Mouse (Mus musculus) gastrocnemius, postnatal 25 days (tissue): Measurements from ENCODE around the gene Etv2. TPM values are rescaled to one million over a fixed set of nuclear protein-coding genes. Genes with fewer than 3 reads are reported as not detected.
A peak's percentile ranks its signal among the peaks of the same experiment; 100 is the strongest.

Experiments
- DNase-seq: peaks from one replicate; pipeline ENCODE4 v3.0.0; 2022
- long read RNA-seq, 2 experiments: library from polyadenylated mRNA; stranded (forward); transcript quantifications; one replicate each; pipeline ENCODE4 v2.0.0; 2021
- total RNA-seq, 2 experiments: library from RNA; stranded (reverse); gene quantifications; 1 replicate in 1 of 2; 2 replicates in 1 of 2; pipeline ENCODE4 v1.2.3; 2021

Etv2 gene
- not detected for total RNA-seq
- long read RNA-seq, experiment 1, result 0 reads
- long read RNA-seq, experiment 2, result 0 reads

DNA sequence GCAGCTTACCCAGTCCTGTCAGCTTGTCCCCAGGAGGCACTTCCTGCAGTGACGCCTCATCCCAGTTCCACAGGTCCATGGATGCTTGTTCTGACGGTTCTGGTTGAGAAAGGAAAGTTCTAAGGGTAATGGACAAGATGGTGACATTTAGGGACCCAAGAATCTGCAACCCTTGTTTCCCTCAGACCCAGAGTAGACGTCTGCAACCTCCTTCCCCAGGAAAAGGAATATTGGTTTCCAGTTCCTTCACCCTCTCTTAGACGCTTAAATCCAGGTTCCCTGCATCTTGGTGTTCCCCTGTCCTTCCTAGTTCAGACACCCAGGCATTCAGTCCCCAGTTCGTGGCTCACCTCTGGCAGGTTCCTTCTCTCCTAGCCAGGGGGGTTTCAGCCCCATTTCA is at the start of gene Etv2:
TSS of gene Etv2 (minus strand) at position 101 of the 400 bp plus-strand sequence.
- no peak for DNase-seq

- no peak for DNase-seq
These were observed 47.8 kb upstream of the Etv2 start for GRCm38 (mm10) chr7:30683425-30683824.

DNA sequence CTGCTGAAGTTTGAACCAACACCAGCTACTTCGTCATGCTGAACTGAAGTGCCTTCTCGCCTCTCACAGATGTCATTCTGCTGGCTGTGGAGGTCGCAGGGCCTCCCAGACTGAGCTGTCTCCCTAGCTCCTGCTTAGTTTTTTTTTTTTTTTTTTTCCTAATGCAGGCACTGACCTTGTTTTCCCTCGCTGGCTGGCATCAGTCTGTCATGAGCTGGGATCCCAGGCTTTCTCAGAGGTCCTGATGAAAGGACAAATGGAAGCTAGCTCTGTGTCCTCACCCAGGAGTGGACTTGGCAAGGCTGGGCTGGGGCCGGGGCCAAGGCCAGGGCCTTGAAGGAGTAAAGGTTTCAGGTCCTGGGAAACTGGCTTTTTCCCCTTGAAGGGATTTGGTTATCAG is 46.2 kb upstream of the Etv2 start:
- DNase-seq, result no peak

DNA sequence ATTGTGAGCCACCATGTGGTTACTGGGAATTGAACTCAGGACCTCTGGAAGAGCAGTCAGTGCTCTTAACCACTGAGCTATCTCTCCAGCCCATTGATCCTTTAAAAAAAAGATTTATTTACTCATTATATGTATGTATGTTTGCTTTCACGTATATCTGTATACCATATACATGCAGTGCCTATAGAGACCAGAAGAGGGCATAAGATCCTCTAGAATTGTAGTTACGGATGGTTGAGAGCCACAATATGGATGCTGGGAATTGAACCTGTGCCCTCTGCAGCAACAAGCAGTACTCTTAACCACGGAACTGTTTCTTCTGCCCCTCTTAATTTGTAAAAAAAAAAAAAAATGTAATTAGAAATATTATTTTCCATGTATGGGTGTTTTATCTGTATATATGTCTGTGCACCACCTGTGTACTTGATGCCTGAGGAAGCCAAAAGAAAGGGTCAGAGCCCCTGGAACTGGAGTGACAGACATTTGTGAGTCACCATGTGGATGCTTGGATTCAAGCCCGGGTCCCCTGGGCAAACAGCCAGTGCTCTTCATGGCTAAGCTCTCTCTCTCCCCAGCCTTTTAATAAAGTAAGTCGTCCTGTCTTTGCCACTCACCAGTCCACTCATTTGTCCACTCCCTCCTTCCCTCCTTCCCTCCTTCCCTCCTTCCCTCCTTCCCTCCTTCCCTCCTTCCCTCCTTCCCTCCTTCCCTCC is 42.8 kb upstream of the Etv2 start:
- no peak for DNase-seq

DNA sequence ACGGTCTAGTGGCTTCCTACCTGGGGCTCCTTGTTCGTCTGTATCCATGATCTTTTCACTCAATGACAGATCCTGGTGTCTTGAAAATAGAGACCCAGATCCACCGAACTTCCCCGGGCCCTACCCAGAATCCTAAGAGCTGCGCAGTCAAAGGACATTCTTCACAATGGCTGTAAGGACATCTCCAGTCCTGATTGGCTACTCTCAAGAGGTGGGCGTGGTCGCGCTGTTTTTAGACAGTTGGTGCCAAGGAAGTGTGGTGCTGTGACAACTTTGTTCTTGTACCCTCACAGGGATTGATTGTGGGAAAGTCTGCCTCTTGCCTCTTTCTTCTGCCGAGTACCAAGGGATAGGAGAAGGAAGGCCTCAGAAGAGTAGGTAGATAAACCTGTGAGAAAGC is 35.8 kb upstream of the Etv2 start, which contains the start of gene Pmis2:
TSS of gene Pmis2 (minus strand) at position 126 of the 400 bp plus-strand sequence.
- DNase-seq, result no peak

DNA sequence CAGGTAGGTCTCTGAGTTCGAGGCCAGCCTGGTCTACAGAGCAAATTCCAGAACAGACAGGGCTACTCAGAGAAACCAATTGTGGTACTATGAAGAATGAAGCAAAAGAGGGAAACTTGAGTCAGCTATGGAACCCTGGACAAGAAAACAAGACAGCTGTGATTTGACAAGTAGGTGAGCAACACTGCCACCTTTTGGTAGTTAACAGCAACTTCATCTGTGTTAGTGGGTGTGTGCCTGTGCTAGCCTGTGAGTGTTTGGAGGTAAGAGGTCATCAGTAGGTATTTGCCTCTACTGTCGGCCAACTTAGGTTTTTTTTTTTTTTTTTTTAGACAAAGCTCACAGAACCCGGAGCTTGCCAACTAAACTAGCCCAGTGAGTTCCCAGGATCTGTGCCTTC is 33.6 kb upstream of the Etv2 start:
- no peak for DNase-seq

DNA sequence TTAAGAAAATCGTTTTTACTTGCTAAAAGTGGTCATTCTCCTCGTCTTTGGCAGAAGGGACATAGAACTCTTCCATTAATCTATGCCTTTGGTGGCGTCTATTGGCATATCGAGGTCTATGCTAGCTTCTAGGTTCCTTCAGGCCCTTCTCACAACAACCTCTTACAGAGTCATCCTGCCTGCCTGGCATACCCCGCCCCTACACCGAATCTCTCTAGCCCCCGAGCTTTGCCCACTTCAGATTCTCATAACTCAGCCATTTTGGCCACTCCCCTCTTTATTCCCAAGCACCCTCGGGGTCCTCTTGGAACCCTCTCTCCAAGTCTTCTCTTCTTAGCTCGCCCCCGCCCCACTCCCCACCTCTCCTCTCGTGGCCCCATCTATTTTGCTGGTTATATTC is 29.7 kb upstream of the Etv2 start:
- DNase-seq, result no peak

DNA sequence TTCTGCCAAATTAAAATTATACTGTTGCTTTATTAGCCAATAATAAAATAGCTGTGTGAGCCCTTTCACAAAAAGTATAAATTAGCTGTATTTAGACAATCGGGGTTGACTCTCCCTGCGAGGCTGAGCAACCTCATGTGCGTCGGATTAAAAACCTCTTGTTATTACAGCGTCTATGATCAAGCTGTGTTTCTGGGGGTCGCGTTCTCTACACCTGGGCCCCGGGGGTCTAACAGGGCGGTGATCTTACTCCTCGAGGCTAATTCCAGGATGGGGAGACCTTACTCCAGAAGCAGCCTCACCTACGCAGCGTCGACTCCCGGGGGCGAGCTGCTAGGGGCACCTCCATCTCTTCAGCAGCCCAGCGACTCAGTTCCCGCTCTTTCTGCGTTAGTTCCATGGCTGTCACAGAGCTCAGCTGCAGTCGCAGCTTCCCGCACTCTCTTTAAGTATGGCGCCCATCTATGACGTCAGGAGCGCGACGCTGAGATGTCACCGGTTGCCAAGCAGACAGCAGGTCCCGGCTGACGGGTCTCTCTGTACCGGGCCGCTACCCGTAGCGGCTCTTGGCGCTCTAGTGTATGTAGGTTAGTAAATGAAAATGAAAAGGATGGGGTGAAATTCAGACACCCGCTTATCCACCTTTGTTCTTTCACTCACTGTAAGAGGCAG is 29.0 kb upstream of the Etv2 start, which contains the start of gene Haus5:
TSS of gene Haus5 (minus strand) at position 466 of the 672 bp plus-strand sequence.
- DNase-seq, result peak; percentile 79

DNA sequence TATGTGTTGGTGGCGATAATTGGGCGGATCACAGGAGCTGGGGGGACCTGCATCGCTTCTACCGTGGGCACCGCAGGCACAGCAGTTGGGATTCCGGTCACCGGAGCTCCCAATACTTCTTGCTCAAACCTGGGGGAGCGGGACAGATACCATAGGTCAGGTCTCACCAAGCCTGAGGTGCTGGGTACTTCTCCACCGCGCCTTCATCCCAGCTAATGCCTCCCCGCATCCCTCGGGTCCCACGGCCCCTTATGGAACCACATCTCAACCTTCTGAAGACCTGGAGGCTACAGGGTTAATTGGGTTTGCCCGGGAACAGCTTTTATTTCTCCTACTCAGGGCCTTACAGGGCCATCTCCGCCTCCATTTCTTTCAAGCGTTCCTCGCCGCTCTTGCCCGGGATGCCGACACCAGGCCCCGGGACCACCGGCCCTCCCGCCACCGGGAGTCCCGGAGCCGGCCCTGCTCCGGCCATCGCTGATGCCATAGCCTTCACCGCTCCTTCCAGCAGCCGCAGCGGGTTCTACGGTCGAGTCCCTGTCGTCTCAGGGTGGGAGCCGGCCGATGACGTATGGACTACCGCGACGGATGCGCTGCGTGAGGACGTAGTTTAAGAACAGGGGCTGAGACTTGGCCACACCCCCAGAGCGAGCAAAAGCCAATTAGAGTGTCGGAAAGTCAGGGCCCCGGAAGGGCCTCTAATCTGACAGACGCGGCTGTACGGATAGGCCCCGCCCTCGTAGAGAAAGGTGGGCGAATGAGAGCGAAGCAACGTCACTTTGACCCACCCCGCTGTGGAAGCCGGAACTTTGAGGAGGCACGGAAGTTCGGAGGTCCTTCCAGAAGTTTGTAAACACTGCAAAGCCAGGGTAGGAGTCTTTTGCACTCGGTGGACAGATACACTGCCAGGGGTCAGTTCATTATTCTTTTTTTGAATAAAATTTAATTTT is 14.2 kb upstream of the Etv2 start, which contains the start of gene Rbm42:
TSS of gene Rbm42 (minus strand) at position 727 of the 950 bp plus-strand sequence.
- peak; percentile 98 for DNase-seq

GRCm38 (mm10) chr7:30639083-30639482 is 3.4 kb upstream of the Etv2 start:
- no peak for DNase-seq

- no peak for DNase-seq
These were observed 743 bp upstream of the Etv2 start for GRCm38 (mm10) chr7:30636395-30636794.

DNA sequence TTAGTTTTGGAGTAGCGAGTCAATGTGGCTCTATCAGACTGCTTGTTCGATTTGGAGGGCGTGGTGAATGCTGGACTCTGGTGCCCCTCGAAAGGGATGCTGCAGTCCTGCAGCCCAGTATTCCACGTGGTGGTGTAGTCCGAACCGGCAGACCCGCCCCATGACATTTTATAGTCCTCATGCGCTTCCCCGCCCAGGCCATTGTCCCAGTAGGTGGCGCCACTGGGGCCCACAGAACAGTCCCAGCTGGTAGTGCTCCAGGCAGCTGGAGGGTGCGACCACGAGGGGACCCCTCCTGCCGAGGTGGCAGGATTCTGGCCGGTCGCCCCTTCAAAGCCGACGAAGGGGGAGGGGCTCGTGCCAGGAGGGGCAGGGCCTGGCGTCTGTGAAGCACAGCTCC is 1.0 kb downstream of the Etv2 start:
- no peak for DNase-seq

DNA sequence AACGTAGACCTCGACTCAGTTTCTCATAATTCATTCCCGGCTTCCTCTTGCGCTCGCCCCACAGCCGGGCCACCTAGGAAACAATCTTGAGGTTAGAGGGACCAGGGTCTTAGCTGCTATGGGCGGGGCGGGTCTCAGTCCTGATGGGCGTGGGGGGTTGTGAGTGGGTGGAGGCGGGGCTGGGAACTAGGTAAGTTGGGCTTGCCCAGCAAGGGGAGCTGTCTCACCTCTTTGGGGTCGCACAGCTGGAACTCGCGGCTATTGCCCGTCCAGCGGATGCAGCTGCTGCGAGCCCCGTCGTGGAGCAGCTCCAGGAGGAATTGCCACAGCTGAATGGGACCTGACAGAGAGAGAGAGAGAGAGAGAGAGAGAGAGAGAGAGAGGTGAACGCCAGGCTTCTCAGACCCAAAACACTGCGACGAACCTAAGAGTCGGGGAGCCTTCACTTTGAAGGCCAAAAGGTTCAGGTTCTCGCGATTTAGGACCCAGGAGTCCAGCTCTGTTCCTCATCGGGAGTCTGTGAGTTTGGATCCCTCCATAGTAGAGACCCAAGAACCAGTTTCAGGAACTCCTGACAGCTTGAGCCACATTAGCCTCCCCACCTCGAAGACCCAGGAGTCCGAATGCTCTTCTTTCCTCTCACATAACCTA is 1.8 kb downstream of the Etv2 start:
- DNase-seq, result no peak

DNA sequence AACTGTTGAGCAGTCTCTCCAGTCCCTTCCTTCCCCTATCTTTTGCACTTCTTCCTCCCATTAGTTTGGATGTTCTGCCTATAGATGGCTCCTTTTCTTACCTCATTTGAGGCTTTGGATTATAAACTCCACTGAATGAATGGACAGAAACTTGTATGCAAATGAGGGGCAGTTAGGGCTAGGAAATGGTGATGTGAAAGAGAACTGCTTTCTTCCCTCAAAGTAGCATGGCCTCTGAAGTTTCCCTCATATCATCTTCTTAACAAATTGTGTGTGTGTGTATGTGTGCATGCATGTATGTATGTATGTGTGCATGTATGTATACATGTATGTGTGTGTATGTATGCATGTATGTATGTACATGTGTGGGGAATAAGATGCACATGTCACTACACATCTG is 6.6 kb downstream of the Etv2 start:
- DNase-seq, result no peak

DNA sequence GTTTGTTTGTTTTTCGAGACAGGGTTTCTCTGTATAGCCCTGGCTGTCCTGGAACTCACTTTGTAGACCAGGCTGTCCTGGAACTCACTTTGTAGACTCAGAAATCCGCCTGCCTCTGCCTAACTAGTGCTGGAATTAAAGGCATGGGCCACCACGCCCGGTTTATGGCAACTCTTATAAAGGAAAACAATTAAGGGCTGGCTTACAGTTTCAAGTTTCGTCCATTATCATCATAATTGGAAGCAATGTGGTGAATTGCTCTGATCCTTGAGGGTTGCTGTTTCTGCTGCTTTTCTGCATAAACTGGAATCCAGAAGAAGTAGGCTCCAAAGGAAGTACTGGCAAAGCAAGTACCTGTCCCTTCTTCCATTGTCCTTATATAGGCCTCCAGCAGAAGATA is 9.0 kb downstream of the Etv2 start:
- DNase-seq, result no peak

DNA sequence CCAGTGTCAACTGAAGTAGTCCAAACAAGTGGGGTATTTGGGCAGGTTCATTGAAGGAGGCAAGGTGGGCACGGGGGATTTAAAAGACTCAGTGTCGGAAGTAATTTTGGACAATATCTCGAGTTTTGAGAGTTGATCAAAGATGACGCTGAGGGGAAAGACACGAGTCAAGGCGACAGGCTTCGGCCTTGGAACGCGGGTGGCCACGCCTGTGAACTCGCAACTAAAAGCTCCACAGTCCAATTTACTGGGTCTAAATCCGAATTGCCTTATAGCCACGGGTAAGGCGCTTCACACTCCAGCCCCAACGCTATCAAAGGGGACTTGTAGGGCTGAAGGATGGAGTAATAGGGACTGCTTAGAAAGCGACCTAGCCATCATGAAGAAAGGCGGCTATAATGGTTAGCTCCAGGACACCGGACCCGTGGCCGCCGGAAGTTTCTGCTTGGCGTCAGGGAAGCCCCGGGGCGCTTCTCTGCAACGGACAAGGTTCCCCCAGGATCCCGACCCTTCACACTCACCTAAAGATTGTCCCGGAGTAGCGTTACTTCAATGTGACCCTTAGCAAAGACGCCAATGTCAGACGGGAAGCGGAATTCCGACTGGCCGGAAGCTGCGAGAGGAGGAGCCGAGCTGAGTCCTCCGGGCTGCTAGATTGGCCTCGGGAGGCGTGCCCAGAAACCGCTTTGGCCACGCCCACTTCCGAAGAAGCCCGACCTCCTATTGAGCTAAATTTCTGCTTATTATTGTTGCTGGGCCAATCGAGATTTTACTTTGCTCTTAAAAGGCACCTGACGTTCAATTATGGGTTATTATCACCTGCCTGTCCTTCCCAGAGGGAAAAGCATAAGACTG is 9.9 kb downstream of the Etv2 start, which contains the start of gene Cox6b1:
TSS of gene Cox6b1 (minus strand) at position 622 of the 855 bp plus-strand sequence.
- DNase-seq, result peak; percentile 85

- no peak for DNase-seq
These were observed 16.4 kb downstream of the Etv2 start for GRCm38 (mm10) chr7:30619202-30619601.

- no peak for DNase-seq
These were observed 17.0 kb downstream of the Etv2 start for GRCm38 (mm10) chr7:30618658-30619057.

GRCm38 (mm10) chr7:30615049-30615760 is 20.4 kb downstream of the Etv2 start:
- no peak for DNase-seq

DNA sequence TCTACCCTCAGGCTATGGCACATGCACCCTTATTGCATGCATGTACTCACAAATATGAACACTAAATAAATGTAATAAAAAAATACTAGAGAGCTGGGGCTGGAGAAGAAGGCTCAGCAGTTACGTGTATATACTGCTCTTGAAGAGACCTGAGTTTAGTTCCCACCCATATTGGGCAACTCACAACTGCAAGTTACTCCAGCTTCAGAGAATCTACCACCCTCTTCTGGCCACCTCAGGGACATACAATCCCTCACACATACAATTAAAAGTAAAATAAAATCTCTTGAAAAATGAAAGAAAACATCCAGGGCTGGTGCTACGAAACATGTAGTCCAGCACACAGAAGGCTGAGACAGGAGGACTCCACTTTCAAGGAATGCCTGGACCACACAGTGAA is 21.2 kb downstream of the Etv2 start:
- no peak for DNase-seq
